Mouse (Mus musculus): ENCODE data around the gene Olfr615. TPM values are rescaled to one million over a fixed set of nuclear protein-coding genes. Genes with fewer than 3 reads are reported as not detected.
"Not testable (repeated sequence)": the region's sequence is repeated elsewhere in the genome, so short reads cannot be mapped to it uniquely, and the experiment has no call there.

Gene Olfr615
- polyA plus RNA-seq (2015; fragmentation: Nextera tagmentation; extraction: Ambion mirVana) = not detected in 2 replicates

- ATAC-seq (ENCODE audit: insufficient read depth, low FRiP score) = no peak
- no peaks in the 10 kb centered on the region for H3K36me3 ChIP-seq (ENCODE audit: control insufficient read depth, insufficient read depth, low read length)
- H3K4me2 ChIP-seq (ENCODE audit: low read depth, low read length) = no peak within 1 kb of the TSS
- no peak within 1 kb of the TSS for H3K4me3 ChIP-seq (replicated peaks; ENCODE audit: low read length)
- H3K9me3 ChIP-seq (replicated peaks; ENCODE audit: control insufficient read depth, low read length) = no peaks in the 10 kb centered on the region
- H3K27me3 ChIP-seq (ENCODE audit: control insufficient read depth, insufficient read depth, low read length) = no peaks in the 10 kb centered on the region
- WGBS = 76% methylated on average over 2 of the region's 2 CpGs
- H3K4me1 ChIP-seq (ENCODE audit: control insufficient read depth, insufficient read depth, low read length) = no peaks in the 10 kb centered on the region
- no peak within 1 kb of the TSS for H3K9ac ChIP-seq (ENCODE audit: low read length)
- H3K27ac ChIP-seq (ENCODE audit: low read length) = no peak within 1 kb of the TSS
Measured at GRCm38 (mm10) chr7:103555779-103556178, at the start of gene Olfr615. Gene Olfr615 (plus strand): TSS chr7:103556079.

GRCm38 (mm10) chr7:103512022-103512421, 43.9 kb upstream of the Olfr615 start, which contains the start of gene Olfr610:
Gene Olfr610 (minus strand): TSS chr7:103512122.
- Histone ChIP-seq H3K27ac (ENCODE audit: low read length) (no peak within 1 kb of the TSS), H3K4me1 (ENCODE audit: control insufficient read depth, insufficient read depth, low read length) (no peaks in the 10 kb centered on the region), H3K36me3 (ENCODE audit: control insufficient read depth, insufficient read depth, low read length) (no peaks in the 10 kb centered on the region), H3K9me3 (replicated peaks; ENCODE audit: control insufficient read depth, low read length) (no peaks in the 10 kb centered on the region), H3K4me3 (replicated peaks; ENCODE audit: low read length) (no peak within 1 kb of the TSS), H3K4me2 (ENCODE audit: low read depth, low read length) (no peak within 1 kb of the TSS), H3K9ac (ENCODE audit: low read length) (no peak within 1 kb of the TSS), H3K27me3 (ENCODE audit: control insufficient read depth, insufficient read depth, low read length) (no peaks in the 10 kb centered on the region)
- ATAC-seq (ENCODE audit: insufficient read depth, low FRiP score) = no peak
- WGBS = 83% methylated on average over 2 of the region's 2 CpGs

GRCm38 (mm10) chr7:103520746-103521145, 35.1 kb upstream of the Olfr615 start, which contains the start of gene Olfr611:
Gene Olfr611 (minus strand): TSS chr7:103520846.
- 66% methylated on average over 1 of the region's 1 CpGs for WGBS
- H3K27me3 ChIP-seq (ENCODE audit: control insufficient read depth, insufficient read depth, low read length); H3K36me3 ChIP-seq (ENCODE audit: control insufficient read depth, insufficient read depth, low read length); H3K4me2 ChIP-seq (ENCODE audit: low read depth, low read length); H3K4me3 ChIP-seq (replicated peaks; ENCODE audit: low read length); H3K27ac ChIP-seq (ENCODE audit: low read length); ATAC-seq (ENCODE audit: insufficient read depth, low FRiP score); H3K9me3 ChIP-seq (replicated peaks; ENCODE audit: control insufficient read depth, low read length); H3K9ac ChIP-seq (ENCODE audit: low read length); H3K4me1 ChIP-seq (ENCODE audit: control insufficient read depth, insufficient read depth, low read length): not testable (repeated sequence)

GRCm38 (mm10) chr7:103542617-103543016, 13.3 kb upstream of the Olfr615 start, which contains the start of gene Olfr612:
Gene Olfr612 (minus strand): TSS chr7:103542717.
- H3K9ac ChIP-seq (ENCODE audit: low read length); H3K9me3 ChIP-seq (replicated peaks; ENCODE audit: control insufficient read depth, low read length); H3K27ac ChIP-seq (ENCODE audit: low read length); H3K4me3 ChIP-seq (replicated peaks; ENCODE audit: low read length); H3K4me2 ChIP-seq (ENCODE audit: low read depth, low read length); H3K36me3 ChIP-seq (ENCODE audit: control insufficient read depth, insufficient read depth, low read length); H3K27me3 ChIP-seq (ENCODE audit: control insufficient read depth, insufficient read depth, low read length); ATAC-seq (ENCODE audit: insufficient read depth, low FRiP score); H3K4me1 ChIP-seq (ENCODE audit: control insufficient read depth, insufficient read depth, low read length): not testable (repeated sequence)
- WGBS = 73% methylated on average over 2 of the region's 2 CpGs

GRCm38 (mm10) chr7:103547774-103548173, 8.1 kb upstream of the Olfr615 start, which contains the start of gene Olfr613:
Gene Olfr613 (plus strand): TSS chr7:103548074.
- H3K9ac ChIP-seq (ENCODE audit: low read length) = no peak within 1 kb of the TSS
- no peak within 1 kb of the TSS for H3K4me2 ChIP-seq (ENCODE audit: low read depth, low read length)
- H3K36me3 ChIP-seq (ENCODE audit: control insufficient read depth, insufficient read depth, low read length) = no peaks in the 10 kb centered on the region
- H3K4me1 ChIP-seq (ENCODE audit: control insufficient read depth, insufficient read depth, low read length) = no peaks in the 10 kb centered on the region
- H3K9me3 ChIP-seq (replicated peaks; ENCODE audit: control insufficient read depth, low read length) = no peaks in the 10 kb centered on the region
- no peak for ATAC-seq (ENCODE audit: insufficient read depth, low FRiP score)
- H3K27ac ChIP-seq (ENCODE audit: low read length) = no peak within 1 kb of the TSS
- H3K4me3 ChIP-seq (replicated peaks; ENCODE audit: low read length) = no peak within 1 kb of the TSS
- WGBS = 69% methylated on average over 2 of the region's 2 CpGs
- no peaks in the 10 kb centered on the region for H3K27me3 ChIP-seq (ENCODE audit: control insufficient read depth, insufficient read depth, low read length)

GRCm38 (mm10) chr7:103569043-103569442, 13.2 kb downstream of the Olfr615 start, which contains the start of gene Olfr616:
Gene Olfr616 (minus strand): TSS chr7:103569143.
- H3K27ac ChIP-seq (ENCODE audit: low read length) = no peak within 1 kb of the TSS
- no peaks in the 10 kb centered on the region for H3K9me3 ChIP-seq (replicated peaks; ENCODE audit: control insufficient read depth, low read length)
- no peak for ATAC-seq (ENCODE audit: insufficient read depth, low FRiP score)
- no peaks in the 10 kb centered on the region for H3K36me3 ChIP-seq (ENCODE audit: control insufficient read depth, insufficient read depth, low read length)
- H3K27me3 ChIP-seq (ENCODE audit: control insufficient read depth, insufficient read depth, low read length) = no peaks in the 10 kb centered on the region
- H3K4me3 ChIP-seq (replicated peaks; ENCODE audit: low read length) = no peak within 1 kb of the TSS
- WGBS = 70% methylated on average over 3 of the region's 3 CpGs
- no peak within 1 kb of the TSS for H3K9ac ChIP-seq (ENCODE audit: low read length)
- H3K4me2 ChIP-seq (ENCODE audit: low read depth, low read length) = no peak within 1 kb of the TSS
- no peaks in the 10 kb centered on the region for H3K4me1 ChIP-seq (ENCODE audit: control insufficient read depth, insufficient read depth, low read length)

GRCm38 (mm10) chr7:103572761-103573160, 16.9 kb downstream of the Olfr615 start, which contains the start of gene Olfr617:
Gene Olfr617 (plus strand): TSS chr7:103573061.
- no peak for ATAC-seq (ENCODE audit: insufficient read depth, low FRiP score)
- Histone ChIP-seq H3K4me1 (ENCODE audit: control insufficient read depth, insufficient read depth, low read length) (no peaks in the 10 kb centered on the region), H3K9ac (ENCODE audit: low read length) (no peak within 1 kb of the TSS), H3K27me3 (ENCODE audit: control insufficient read depth, insufficient read depth, low read length) (no peaks in the 10 kb centered on the region), H3K9me3 (replicated peaks; ENCODE audit: control insufficient read depth, low read length) (no peaks in the 10 kb centered on the region), H3K36me3 (ENCODE audit: control insufficient read depth, insufficient read depth, low read length) (no peaks in the 10 kb centered on the region), H3K4me3 (replicated peaks; ENCODE audit: low read length) (no peak within 1 kb of the TSS), H3K27ac (ENCODE audit: low read length) (no peak within 1 kb of the TSS), H3K4me2 (ENCODE audit: low read depth, low read length) (no peak within 1 kb of the TSS)
- WGBS = 85% methylated on average over 1 of the region's 1 CpGs

GRCm38 (mm10) chr7:103589803-103590202, 33.9 kb downstream of the Olfr615 start, which contains the start of gene Olfr618:
Gene Olfr618 (plus strand): TSS chr7:103590103.
- Histone ChIP-seq H3K36me3 (ENCODE audit: control insufficient read depth, insufficient read depth, low read length) (no peaks in the 10 kb centered on the region), H3K27me3 (ENCODE audit: control insufficient read depth, insufficient read depth, low read length) (no peaks in the 10 kb centered on the region), H3K4me3 (replicated peaks; ENCODE audit: low read length) (no peak within 1 kb of the TSS), H3K27ac (ENCODE audit: low read length) (no peak within 1 kb of the TSS), H3K4me1 (ENCODE audit: control insufficient read depth, insufficient read depth, low read length) (no peaks in the 10 kb centered on the region), H3K4me2 (ENCODE audit: low read depth, low read length) (no peak within 1 kb of the TSS), H3K9ac (ENCODE audit: low read length) (no peak within 1 kb of the TSS), H3K9me3 (replicated peaks; ENCODE audit: control insufficient read depth, low read length) (no peaks in the 10 kb centered on the region)
- 54% methylated on average over 2 of the region's 2 CpGs for WGBS
- no peak for ATAC-seq (ENCODE audit: insufficient read depth, low FRiP score)

- Histone ChIP-seq H3K9ac (ENCODE audit: low read length) (no peak within 1 kb of the TSS), H3K36me3 (ENCODE audit: control insufficient read depth, insufficient read depth, low read length) (no peaks in the 10 kb centered on the region), H3K4me2 (ENCODE audit: low read depth, low read length) (no peak within 1 kb of the TSS), H3K27ac (ENCODE audit: low read length) (no peak within 1 kb of the TSS), H3K4me1 (ENCODE audit: control insufficient read depth, insufficient read depth, low read length) (no peaks in the 10 kb centered on the region), H3K9me3 (replicated peaks; ENCODE audit: control insufficient read depth, low read length) (no peaks in the 10 kb centered on the region), H3K27me3 (ENCODE audit: control insufficient read depth, insufficient read depth, low read length) (no peaks in the 10 kb centered on the region), H3K4me3 (replicated peaks; ENCODE audit: low read length) (no peak within 1 kb of the TSS)
- no peak for ATAC-seq (ENCODE audit: insufficient read depth, low FRiP score)
Measured at GRCm38 (mm10) chr7:103600275-103600674, 44.4 kb downstream of the Olfr615 start, which contains the start of gene Olfr619. Gene Olfr619 (plus strand): TSS chr7:103600575.

Measured in stomach, embryonic 16.5 days (tissue).